Mouse (Mus musculus) small intestine, adult 2 months (tissue): ENCODE data around the gene Rab34. TPM values are rescaled to one million over a fixed set of nuclear protein-coding genes. Genes with fewer than 3 reads are reported as not detected.
A peak's percentile ranks its signal among the peaks of the same experiment; 100 is the strongest.

Experiments
- H3K27ac ChIP-seq: fragments of 200-500 bp; 2 replicates; pipeline ENCODE4 v1.5.1; 2012; ENCODE audit warnings: low read depth, low read length, control low read depth, inconsistent platforms; ENCODE audit not compliant: insufficient read depth
- H3K27me3 ChIP-seq: fragments of 200-500 bp; 2 replicates; pipeline ENCODE4 v1.6.1; 2012; ENCODE audit warnings: mild to moderate bottlenecking, moderate library complexity, low read length, inconsistent platforms; ENCODE audit not compliant: control insufficient read depth, insufficient read depth
- H3K36me3 ChIP-seq: fragments of 200-500 bp; 2 replicates; pipeline ENCODE4 v1.6.1; 2012; ENCODE audit warnings: mild to moderate bottlenecking, low read length, control low read depth, inconsistent platforms; ENCODE audit not compliant: control insufficient read depth, insufficient read depth
- H3K4me1 ChIP-seq: fragments of 200-500 bp; 2 replicates; pipeline ENCODE4 v1.6.1; 2012; ENCODE audit warnings: low read length, inconsistent platforms, mixed read lengths; ENCODE audit not compliant: control insufficient read depth, insufficient read depth, insufficient read length
- H3K4me3 ChIP-seq: fragments of 200-500 bp; 2 replicates; pipeline ENCODE4 v1.5.1; 2012; ENCODE audit warnings: low read depth, mild to moderate bottlenecking, control low read depth, inconsistent platforms, low read length, moderate library complexity
- CTCF ChIP-seq: fragments of 200-500 bp; IDR thresholded peaks from 2 replicates; pipeline ENCODE4 v1.5.1; 2012; ENCODE audit warnings: low read depth, mild to moderate bottlenecking, control low read depth, inconsistent platforms, low read length, moderate library complexity, mixed read lengths; ENCODE audit not compliant: insufficient replicate concordance, insufficient read length; ENCODE audit errors: extremely low read depth
- POLR2A ChIP-seq: fragments of 200-500 bp; IDR thresholded peaks from 2 replicates; pipeline ENCODE4 v1.6.1; 2012; ENCODE audit warnings: low read depth, mild to moderate bottlenecking, control low read depth, inconsistent platforms, low read length, moderate library complexity
- WGBS: fragments of 180-500 bp; shearing (Covaris S2); methylation state at CpG from one replicate; pipeline ENCODE4 v1.1.7; 2018; 5-methylcytosine and 5-hydroxymethylcytosine counted together
- polyA plus RNA-seq: library from polyadenylated mRNA; depleted of rRNA; stranded (reverse); fragments of >200 nt; gene quantifications from 2 replicates; pipeline ENCODE4 v1.2.3, GENCODE M21; 2012

Rab34 gene
- polyA plus RNA-seq, 1 experiment, result 13.0 TPM

- TF ChIP-seq CTCF (peak; percentile 31; the same call in 1 of the 2 replicates), POLR2A (no peak)
- H3K36me3 ChIP-seq, result no peaks in the 10 kb centered on the region
- H3K4me3 ChIP-seq, result no peak overlapping the region
- no peaks in the 10 kb centered on the region for H3K27me3 ChIP-seq
- H3K27ac ChIP-seq, result no peak overlapping the region
- WGBS, result 64% methylated on average over 4 of the region's 4 CpGs
- H3K4me1 ChIP-seq, result peaks cover 30% of the 10 kb centered on the region
These were observed 16.9 kb upstream of the Rab34 start for GRCm38 (mm10) chr11:78171328-78171727.

GRCm38 (mm10) chr11:78172034-78172747 lies 16.0 kb upstream of the Rab34 start:
- H3K27ac ChIP-seq, result no peak overlapping the region
- H3K4me1 ChIP-seq, result peaks cover 28% of the 10 kb centered on the region
- TF ChIP-seq POLR2A, result no peak
- H3K36me3 ChIP-seq, result no peaks in the 10 kb centered on the region
- 72% methylated on average over 16 of the region's 16 CpGs for WGBS
- H3K27me3 ChIP-seq, result no peaks in the 10 kb centered on the region
- no peak overlapping the region for H3K4me3 ChIP-seq

GRCm38 (mm10) chr11:78172748-78173383 lies 15.4 kb upstream of the Rab34 start:
- Histone ChIP-seq H3K4me3 (no peak overlapping the region), H3K36me3 (no peaks in the 10 kb centered on the region), H3K27ac (no peak overlapping the region), H3K4me1 (peaks cover 21% of the 10 kb centered on the region), H3K27me3 (no peaks in the 10 kb centered on the region)
- 69% methylated on average over 19 of the region's 19 CpGs for WGBS
- TF ChIP-seq POLR2A, result no peak
- TF ChIP-seq CTCF, result no peak

GRCm38 (mm10) chr11:78174506-78174905 lies 13.7 kb upstream of the Rab34 start:
- Histone ChIP-seq H3K27ac (no peak overlapping the region), H3K4me3 (no peak overlapping the region), H3K36me3 (peaks cover 2% of the 10 kb centered on the region; the same call in 1 of the 2 replicates), H3K27me3 (no peaks in the 10 kb centered on the region), H3K4me1 (peaks cover 22% of the 10 kb centered on the region)
- WGBS, result 92% methylated on average over 3 of the region's 3 CpGs
- TF ChIP-seq CTCF, result no peak
- TF ChIP-seq POLR2A, result no peak

- H3K4me1 ChIP-seq, result peaks cover 16% of the 10 kb centered on the region
- H3K36me3 ChIP-seq, result peaks cover 13% of the 10 kb centered on the region
- peak overlapping the region; percentile 95 for H3K4me3 ChIP-seq
- TF ChIP-seq CTCF (no peak), POLR2A (no peak)
- no peaks in the 10 kb centered on the region for H3K27me3 ChIP-seq
- 2% methylated on average over 10 of the region's 10 CpGs for WGBS
- H3K27ac ChIP-seq, result peak overlapping the region; percentile 89; the same call in 1 of the 2 replicates
These were observed 12.3 kb upstream of the Rab34 start for GRCm38 (mm10) chr11:78175771-78176401.

GRCm38 (mm10) chr11:78176402-78176862 lies 11.8 kb upstream of the Rab34 start, which contains the start of the genes Nek8 and Tlcd1:
Nek8 (minus strand) TSS chr11:78176675.
Tlcd1 (plus strand) TSS chr11:78176711.
- Histone ChIP-seq H3K36me3 (peaks cover 17% of the 10 kb centered on the region), H3K27ac (peak within 1 kb of the TSS; percentile 89), H3K4me3 (peak within 1 kb of the TSS; percentile 95), H3K27me3 (no peaks in the 10 kb centered on the region), H3K4me1 (peaks cover 14% of the 10 kb centered on the region)
- under 1% methylated on average over 32 of the region's 32 CpGs for WGBS
- TF ChIP-seq POLR2A (peak; percentile 50; the same call in 1 of the 2 replicates), CTCF (no peak)

- Histone ChIP-seq H3K4me3 (peak overlapping the region; percentile 95), H3K36me3 (peaks cover 19% of the 10 kb centered on the region), H3K4me1 (peaks cover 14% of the 10 kb centered on the region), H3K27me3 (no peaks in the 10 kb centered on the region), H3K27ac (peak overlapping the region; percentile 89)
- WGBS, result under 1% methylated on average over 23 of the region's 23 CpGs
- TF ChIP-seq CTCF, result no peak
- no peak for TF ChIP-seq POLR2A
These were observed 11.3 kb upstream of the Rab34 start for GRCm38 (mm10) chr11:78176905-78177331.
